Mouse (Mus musculus) spleen, adult 2 months (tissue): ENCODE measurements around the gene Fosl1.

Experiments
- CTCF ChIP-seq: fragments of 200-500 bp; IDR thresholded peaks from 2 replicates; pipeline ENCODE4 v1.5.1; 2011; ENCODE audit warnings: mild to moderate bottlenecking, inconsistent platforms; ENCODE audit not compliant: insufficient read depth, insufficient read length, insufficient replicate concordance; ENCODE audit errors: extremely low read depth
- POLR2A ChIP-seq: fragments of 200-500 bp; IDR thresholded peaks from 2 replicates; pipeline ENCODE4 v1.6.1; 2011; ENCODE audit warnings: low read depth, low read length, inconsistent platforms

DNA sequence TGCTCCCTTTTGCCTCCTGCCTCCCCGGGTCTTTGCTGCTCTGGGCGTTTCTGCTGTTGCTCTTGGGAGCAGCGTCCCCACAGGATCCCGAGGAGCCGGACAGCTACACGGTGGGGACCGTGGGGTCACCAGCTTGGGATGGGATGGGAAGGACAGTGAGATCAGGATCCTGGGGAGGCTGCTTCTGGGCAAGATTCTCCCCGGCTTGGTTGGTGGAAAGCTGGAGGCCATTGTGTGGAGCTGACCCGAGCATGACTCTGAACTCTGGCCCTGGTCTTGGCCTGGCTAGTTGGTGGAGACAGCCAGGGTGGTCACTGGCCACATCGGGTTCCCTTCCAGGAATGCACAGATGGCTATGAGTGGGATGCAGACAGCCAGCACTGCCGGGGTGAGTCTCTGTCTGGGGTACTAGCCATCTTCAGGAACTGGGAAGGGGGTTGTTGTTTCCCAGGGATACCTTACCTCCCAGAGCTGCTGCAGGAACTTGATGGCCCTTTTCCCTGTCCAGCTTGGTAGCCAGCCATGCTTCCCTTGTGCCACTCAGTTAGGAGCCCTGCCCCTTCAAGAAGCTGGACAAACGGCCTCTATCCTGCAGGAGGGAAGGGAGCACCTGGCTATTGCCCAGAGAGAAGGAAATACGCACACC, 27.8 kb downstream of the Fosl1 start:
- no peak for TF ChIP-seq CTCF
- TF ChIP-seq POLR2A = no peak
